Mouse (Mus musculus) gastrocnemius, postnatal 4 days (tissue): ENCODE results near the gene AI987944. TPM values are rescaled to one million over a fixed set of nuclear protein-coding genes. Genes with fewer than 3 reads are reported as not detected.

Experiments used
- DNase-seq, 2 experiments: peaks; one replicate each; pipeline ENCODE4 v3.0.0; 2021 to 2022; ENCODE audit warnings: low spot score in 2 of 2, mixed read lengths in 2 of 2
- long read RNA-seq, 2 experiments: library from polyadenylated mRNA; stranded (forward); transcript quantifications; one replicate each; pipeline ENCODE4 v2.0.0; 2021
- total RNA-seq, 2 experiments: library from RNA; stranded (reverse); gene quantifications; 2 replicates each; pipeline ENCODE4 v1.2.3; 2021

Gene AI987944
- total RNA-seq: 10 to 100 TPM in 1 of 2 experiments, 1 to 10 TPM in 1; 9.5 to 10.8 TPM
- long read RNA-seq, experiment 1, transcript AI987944-202 (5 exons, 2,071 nt): major isoform, 7 of 16 reads
- long read RNA-seq, experiment 1, partial matches to known transcripts: 0 of 16 reads
- long read RNA-seq, experiment 1, other reads (novel, unspliced or antisense): 6 of 16 reads
- long read RNA-seq, experiment 2, transcript AI987944-202 (5 exons, 2,071 nt): major isoform, 7 of 17 reads
- long read RNA-seq, experiment 2, partial matches to known transcripts: 1 of 17 reads
- long read RNA-seq, experiment 2, other reads (novel, unspliced or antisense): 6 of 17 reads

DNA sequence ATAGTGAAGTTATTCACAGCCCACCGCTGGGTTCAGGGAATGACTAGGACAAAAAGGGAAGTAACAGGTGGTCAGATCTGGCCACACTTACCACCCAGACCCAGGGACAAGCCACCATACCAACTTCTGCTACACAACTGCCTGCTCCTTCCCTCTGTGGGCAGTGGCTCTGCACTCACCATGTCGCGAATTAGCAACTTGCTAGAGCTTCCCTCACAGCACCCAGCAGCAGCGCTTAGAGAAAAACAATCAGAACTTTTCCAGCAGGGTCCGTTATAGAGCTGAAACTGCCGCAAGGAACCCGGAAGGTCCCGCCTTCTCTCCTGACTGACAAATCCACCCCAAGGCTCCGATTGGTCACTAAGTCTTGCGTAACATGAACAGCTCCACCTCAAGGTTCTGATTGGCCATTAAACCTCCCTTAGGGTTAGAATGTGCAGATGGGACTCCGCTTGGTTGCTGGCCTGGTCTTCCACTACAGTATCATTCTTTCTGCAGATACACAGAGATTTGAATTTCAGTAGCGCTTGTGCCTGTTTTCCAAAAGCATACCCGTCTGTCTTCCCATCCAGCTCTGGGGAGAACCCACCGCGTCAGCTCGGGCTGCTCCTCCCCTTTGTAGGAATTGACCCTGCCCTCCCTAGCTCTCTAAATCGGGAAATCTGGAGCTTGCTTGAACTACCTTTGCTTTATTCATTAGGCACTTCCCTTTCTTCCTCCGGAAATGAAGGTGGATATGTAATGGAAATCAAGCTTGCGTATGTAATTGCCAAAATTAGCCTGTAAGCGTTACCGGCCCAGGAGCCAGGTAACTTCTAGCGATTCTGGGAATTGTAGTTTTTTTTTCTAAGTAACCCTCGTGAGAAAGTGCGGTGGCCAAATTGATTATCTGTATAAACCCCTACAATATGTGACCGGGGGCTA lies at the start of gene AI987944:
TSS of gene AI987944 (minus strand) at position 332 of the 924 bp plus-strand sequence.
- DNase-seq: peak; percentile 53 to 80

DNA sequence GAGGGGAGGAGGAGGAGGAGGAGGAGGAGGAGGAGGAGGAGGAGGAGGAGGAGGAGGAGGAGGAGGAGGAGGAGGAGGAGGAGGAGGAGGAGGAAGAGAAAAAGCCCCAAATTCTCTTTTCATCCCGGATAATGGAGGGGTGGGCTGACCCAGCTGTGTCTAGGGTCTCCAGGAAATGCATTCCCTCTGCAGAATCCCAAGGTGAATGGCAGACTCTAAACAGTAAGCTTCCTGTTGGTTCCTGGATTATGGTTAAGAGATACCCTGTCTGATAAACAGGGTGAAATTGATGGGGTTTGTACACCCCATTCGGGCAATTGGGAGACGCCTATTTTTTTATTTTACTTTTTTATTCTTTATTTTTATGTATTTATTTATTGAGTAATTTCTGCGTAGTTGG lies 951 bp upstream of the AI987944 start:
- DNase-seq: no peak

Other genes with a start within 250 kb of the AI987944 start
- gene Gm5592, start 239.5 kb downstream of the AI987944 start, total RNA-seq: not detected
- gene Vmn2r57, start 55.3 kb upstream of the AI987944 start, total RNA-seq: under 1 TPM; 0.12 to 0.13 TPM
- under 1 TPM in 1 of 2 experiments, not detected in 1; 0.10 TPM for gene Gm20449, start 106.0 kb upstream of the AI987944 start, total RNA-seq
- 1 to 10 TPM; 7.5 to 7.9 TPM for gene AW146154, start 106.5 kb upstream of the AI987944 start, total RNA-seq
- not detected for gene Gm6871, start 180.3 kb upstream of the AI987944 start, total RNA-seq
- 10 to 100 TPM; 11.5 to 12.6 TPM for gene 2610021A01Rik, start 205.9 kb upstream of the AI987944 start, total RNA-seq
- 10 to 100 TPM; 10.2 to 10.6 TPM for gene Zfp788, start 239.8 kb upstream of the AI987944 start, total RNA-seq